Mouse (Mus musculus) neutrophil, adult 83 days (primary cell): ENCODE measurements around the gene Tmem54. TPM values are rescaled to one million over a fixed set of nuclear protein-coding genes. Genes with fewer than 3 reads are reported as not detected.

Source experiments
- total RNA-seq, 2 experiments: library from RNA; stranded (reverse); gene quantifications; one replicate each; pipeline ENCODE4 v1.2.4; 2023

Gene Tmem54
- total RNA-seq: not detected

DNA sequence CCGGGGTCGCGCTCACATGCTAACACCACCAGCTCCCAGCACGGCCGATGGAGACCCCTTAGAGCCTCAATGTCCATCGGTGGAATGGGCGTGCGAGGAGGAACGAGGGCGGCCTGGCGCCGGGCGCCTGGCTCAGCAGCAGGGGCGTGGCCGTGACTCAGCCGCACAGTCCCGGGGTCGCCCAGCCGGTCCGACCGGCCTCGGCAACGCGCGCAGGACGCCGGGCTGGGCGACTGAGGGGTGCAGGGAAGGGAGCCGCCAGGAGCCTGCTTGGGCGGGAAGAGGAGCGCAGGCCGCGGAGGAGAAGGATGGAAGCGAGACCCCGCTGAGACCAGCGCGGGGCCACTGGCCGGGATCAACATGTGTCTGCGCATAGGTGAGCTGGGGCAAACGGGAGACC lies at the start of gene Tmem54:
Gene Tmem54, plus strand, starts transcription at position 193 of the 400 bp plus-strand sequence.

DNA sequence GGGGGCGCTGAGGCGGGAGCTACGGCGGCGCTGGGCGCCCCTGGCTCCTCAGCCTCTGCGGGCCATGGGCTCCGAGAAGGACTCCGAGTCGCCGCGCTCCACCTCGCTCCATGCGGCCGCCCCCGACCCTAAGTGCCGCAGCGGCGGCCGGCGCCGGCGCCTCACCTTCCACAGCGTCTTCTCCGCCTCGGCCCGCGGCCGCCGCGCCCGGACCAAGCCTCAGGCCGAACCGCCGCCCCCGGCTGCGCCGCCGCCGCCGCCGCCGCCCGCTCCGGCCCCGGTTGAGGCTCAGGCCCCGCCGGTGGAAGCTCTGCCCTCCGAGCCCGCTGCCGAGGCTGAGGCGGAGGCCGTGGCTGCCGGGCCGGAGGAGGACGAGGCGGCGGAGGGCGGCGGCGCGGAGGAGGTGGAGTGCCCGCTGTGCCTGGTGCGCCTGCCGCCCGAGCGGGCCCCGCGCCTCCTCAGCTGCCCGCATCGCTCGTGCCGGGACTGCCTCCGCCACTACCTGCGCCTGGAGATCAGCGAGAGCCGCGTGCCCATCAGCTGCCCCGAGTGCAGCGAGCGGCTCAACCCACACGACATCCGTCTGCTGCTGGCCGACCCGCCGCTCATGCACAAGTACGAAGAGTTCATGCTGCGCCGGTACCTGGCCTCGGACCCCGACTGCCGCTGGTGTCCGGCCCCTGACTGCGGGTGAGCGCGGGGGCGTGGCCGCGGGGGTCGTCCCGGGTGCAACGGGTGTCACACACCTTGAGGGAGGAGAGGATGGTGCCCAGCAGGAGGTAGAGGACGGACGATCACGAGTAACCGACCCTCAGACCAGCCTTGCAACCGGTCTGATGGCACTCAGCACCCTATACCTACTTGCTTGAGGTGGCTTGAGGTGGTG lies 46.9 kb upstream of the Tmem54 start, which contains the start of gene Rnf19b:
Gene Rnf19b, plus strand, starts transcription at position 65 of the 886 bp plus-strand sequence.

DNA sequence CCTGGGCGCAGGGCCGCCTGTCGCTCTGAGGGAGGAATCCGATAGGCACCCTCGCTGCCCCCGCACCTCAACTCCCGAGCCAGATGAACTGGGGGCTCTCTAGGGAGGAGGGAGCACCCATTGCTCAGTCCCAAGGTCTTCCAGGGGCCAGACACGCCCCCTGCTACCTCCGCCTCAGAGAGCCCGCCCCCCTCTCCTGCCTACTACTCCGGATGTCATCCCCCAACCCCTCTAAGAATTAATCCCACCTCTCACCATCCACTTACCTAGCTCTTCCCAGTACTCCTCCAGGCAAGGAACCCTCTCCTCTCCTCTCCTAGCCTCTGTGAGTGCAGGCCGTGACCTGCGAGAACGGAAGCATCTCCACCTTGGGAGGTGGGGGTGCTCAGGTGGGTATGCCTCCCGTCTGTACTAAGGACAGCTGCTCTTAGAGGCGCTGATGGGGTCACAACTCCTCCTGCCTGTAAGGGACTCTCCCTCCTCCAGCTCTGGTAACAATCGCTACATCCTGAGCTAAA lies 16.3 kb downstream of the Tmem54 start, which contains the start of gene Hpca:
Gene Hpca, minus strand, starts transcription at position 468 of the 518 bp plus-strand sequence.

DNA sequence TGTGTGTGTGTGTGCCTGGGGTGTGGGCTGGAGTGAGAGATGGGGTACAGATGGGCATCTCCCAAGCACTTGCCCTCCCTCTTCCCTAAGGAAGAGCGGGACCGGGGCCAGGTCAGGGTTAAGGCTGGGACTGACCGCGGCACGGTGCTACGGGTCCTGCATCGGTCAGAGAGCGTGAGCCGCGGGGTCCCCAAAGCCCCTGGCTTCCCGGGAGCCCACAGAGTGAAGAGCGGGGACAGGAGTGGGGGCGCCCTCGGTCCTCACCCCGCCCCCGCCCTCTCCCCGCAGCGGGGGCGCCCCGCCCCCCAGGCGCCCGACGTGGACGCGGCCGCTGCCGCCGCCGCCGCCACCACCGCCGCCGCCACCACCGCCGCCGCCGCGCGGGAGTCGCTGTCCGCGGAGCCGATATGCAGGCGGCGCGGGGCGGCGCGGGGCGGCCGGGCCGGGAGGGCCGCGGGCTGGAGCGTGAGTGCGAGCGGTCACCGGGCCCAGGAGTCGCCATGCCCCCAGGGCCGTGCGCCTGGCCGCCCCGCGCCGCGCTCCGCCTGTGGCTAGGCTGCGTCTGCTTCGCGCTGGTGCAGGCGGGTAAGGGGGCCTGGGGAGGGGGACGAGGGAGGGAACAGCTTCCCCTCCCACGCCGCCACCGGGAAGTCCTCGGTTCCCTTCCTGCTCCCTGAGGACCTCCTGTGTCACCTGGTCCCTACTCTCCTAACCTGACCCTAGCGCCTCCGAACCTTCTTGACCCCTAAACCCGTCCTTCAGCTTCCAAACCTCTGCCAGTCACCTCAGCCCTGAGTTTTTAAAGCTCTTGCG lies 31.4 kb downstream of the Tmem54 start, which contains the start of gene Fndc5:
Gene Fndc5, plus strand, starts transcription at position 421 of the 813 bp plus-strand sequence.

Other genes with a start within 250 kb of the Tmem54 start
- gene Trim62, start 222.0 kb upstream of the Tmem54 start, total RNA-seq: 1 to 10 TPM; 1.0 to 1.3 TPM
- gene Azin2, start 143.1 kb upstream of the Tmem54 start, total RNA-seq: under 1 TPM; 0.57 to 0.59 TPM
- gene Ak2, start 113.6 kb upstream of the Tmem54 start, total RNA-seq: 100 to 1,000 TPM; 105 to 108 TPM
- 10 to 100 TPM; 73.0 to 80.9 TPM for gene Rnf19b, start 47.3 kb upstream of the Tmem54 start, total RNA-seq
- not detected for gene Hpca, start 16.5 kb downstream of the Tmem54 start, total RNA-seq
- gene Fndc5, start 31.5 kb downstream of the Tmem54 start, total RNA-seq: not detected
- gene S100pbp, start 84.2 kb downstream of the Tmem54 start, total RNA-seq: 10 to 100 TPM; 11.5 to 12.5 TPM
- 10 to 100 TPM; 16.4 to 25.4 TPM for gene Yars, start 84.2 kb downstream of the Tmem54 start, total RNA-seq
- gene C77080, start 155.9 kb downstream of the Tmem54 start, total RNA-seq: not detected
- not detected for gene Sync, start 182.1 kb downstream of the Tmem54 start, total RNA-seq
- gene Rbbp4, start 229.8 kb downstream of the Tmem54 start, total RNA-seq: 100 to 1,000 TPM; 121 to 132 TPM
- 10 to 100 TPM; 24.2 to 25.8 TPM for gene Zbtb8os, start 230.1 kb downstream of the Tmem54 start, total RNA-seq